Mouse (Mus musculus) small intestine, adult 10 weeks (tissue): ENCODE results near the gene Abca6. TPM values are rescaled to one million over a fixed set of nuclear protein-coding genes. Genes with fewer than 3 reads are reported as not detected.

ENCODE experiments used
- polyA plus RNA-seq: library from polyadenylated mRNA; stranded (reverse); fragments of 350-450 nt; fragmentation: Illumina TruSeq; extraction: RNeasy Lipid Tissue Mini Kit (QIAGEN cat#74804); gene quantifications from one replicate; pipeline ENCODE4 v1.2.3, GENCODE M21; 2014; ENCODE audit warnings: low replicate concordance

Gene Abca6
- polyA plus RNA-seq, result 0.07 TPM

DNA sequence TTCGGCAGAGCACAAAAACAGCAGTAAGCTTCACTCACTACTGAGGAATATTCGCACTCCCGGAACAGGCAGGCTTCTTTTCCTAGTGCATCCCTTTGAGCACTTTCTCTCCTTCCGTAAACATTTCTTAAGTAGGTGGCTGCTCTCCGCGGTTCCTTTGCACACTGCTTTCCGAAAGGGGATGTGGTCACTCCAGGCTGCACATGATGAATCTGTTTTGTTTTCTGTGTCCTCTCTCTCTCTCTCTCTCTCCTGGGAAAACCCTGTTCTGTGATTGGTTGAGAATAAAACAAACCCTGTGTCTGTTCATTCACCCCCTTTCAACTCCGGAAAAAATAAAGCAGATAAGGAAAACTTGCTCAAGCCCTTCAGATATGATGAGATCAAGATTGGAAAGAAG is at the start of gene Abca6:
Gene Abca6 (minus strand): TSS at position 243 of the 400 bp plus-strand sequence.

DNA sequence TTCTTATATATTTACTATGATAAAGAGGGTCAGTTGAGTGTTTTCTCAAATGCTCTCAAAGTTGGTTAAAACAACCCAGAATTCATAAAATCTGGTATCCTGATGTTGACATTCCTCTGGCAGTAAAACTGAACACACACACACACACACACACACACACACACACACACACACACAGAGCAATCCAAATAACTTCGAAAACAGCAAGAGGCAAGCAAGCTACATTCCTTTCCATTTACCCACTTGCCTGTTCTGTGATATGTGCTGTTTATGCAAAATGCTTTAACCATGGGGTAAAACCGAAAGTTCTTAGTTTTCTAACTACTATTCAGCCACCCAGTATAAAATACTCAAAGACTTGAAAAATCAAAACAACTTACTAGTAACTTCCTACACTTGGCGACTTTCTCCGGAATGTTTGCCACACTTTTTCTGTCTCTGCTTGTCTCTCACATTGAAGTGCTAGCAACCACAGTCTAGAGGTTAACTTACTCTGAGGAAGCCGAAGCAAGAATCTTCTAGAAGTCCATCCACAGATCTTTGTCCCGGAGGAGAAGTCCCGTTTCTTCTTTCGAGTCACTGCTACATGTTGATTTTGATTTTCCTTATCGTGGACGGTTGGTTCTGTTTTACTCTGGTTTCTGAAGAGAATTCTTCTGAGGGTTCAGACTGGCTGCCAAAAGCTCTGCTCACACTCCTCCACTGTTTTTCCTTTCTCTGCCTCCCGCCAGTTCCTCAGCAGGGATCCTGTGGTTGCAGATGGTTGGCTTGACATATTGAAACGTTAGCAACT is 83.9 kb downstream of the Abca6 start, which contains the start of gene Abca9:
Gene Abca9 (minus strand): TSS at position 738 of the 793 bp plus-strand sequence.

Other genes with a start within 250 kb of the Abca6 start
- 12.7 TPM for gene Abca8a, start 155.8 kb downstream of the Abca6 start, polyA plus RNA-seq
- 4.3 TPM for gene Abca9, start 83.6 kb downstream of the Abca6 start, polyA plus RNA-seq
- 2.3 TPM for gene Abca5, start 85.9 kb upstream of the Abca6 start, polyA plus RNA-seq
- gene Map2k6, start 147.3 kb upstream of the Abca6 start, polyA plus RNA-seq, result 10.5 TPM